Mouse (Mus musculus) brain, embryonic 14.5 days (tissue): Measurements from ENCODE around the gene Dact2. TPM values are rescaled to one million over a fixed set of nuclear protein-coding genes. Genes with fewer than 3 reads are reported as not detected.

Source experiments
- DNase-seq: peaks from one replicate; pipeline ENCODE4 v3.0.0-alpha.2; 2011; ENCODE audit warnings: low read depth
- CTCF ChIP-seq: fragments of 200-500 bp; IDR thresholded peaks from 2 replicates; pipeline ENCODE4 v1.5.1; 2012; ENCODE audit warnings: inconsistent platforms, mild to moderate bottlenecking, moderate library complexity, borderline replicate concordance; ENCODE audit not compliant: insufficient read depth, insufficient read length; ENCODE audit errors: extremely low read depth
- POLR2A ChIP-seq: fragments of 200-500 bp; IDR thresholded peaks from 2 replicates; pipeline ENCODE4 v1.6.1; 2012; ENCODE audit warnings: mild to moderate bottlenecking, inconsistent platforms, borderline replicate concordance; ENCODE audit not compliant: poor library complexity, insufficient read depth, insufficient read length, severe bottlenecking; ENCODE audit errors: extremely low read depth
- polyA plus RNA-seq: library from polyadenylated mRNA; depleted of rRNA; stranded (reverse); fragments of >200 nt; gene quantifications from 2 replicates; pipeline ENCODE4 v1.2.3, GENCODE M21; 2012; rRNA removed

Gene Dact2
- polyA plus RNA-seq = 2.1 and 2.5 TPM in 2 replicates

- DNase-seq = peak; percentile 55
- TF ChIP-seq POLR2A (no peak), CTCF (peak; percentile 40; the same call in 1 of the 2 replicates)
Observed at GRCm38 (mm10) chr17:14204061-14204460, at the start of gene Dact2. Dact2 (minus strand) TSS chr17:14204304.

GRCm38 (mm10) chr17:14252456-14252855, 48.4 kb upstream of the Dact2 start:
- no peak for TF ChIP-seq CTCF
- no peak for TF ChIP-seq POLR2A
- DNase-seq = no peak

GRCm38 (mm10) chr17:14250401-14250800, 46.3 kb upstream of the Dact2 start:
- no peak for TF ChIP-seq CTCF
- no peak for TF ChIP-seq POLR2A
- DNase-seq = no peak

GRCm38 (mm10) chr17:14249595-14249994, 45.5 kb upstream of the Dact2 start:
- TF ChIP-seq POLR2A = no peak
- TF ChIP-seq CTCF = no peak
- DNase-seq = no peak

- TF ChIP-seq POLR2A = no peak
- no peak for TF ChIP-seq CTCF
- no peak for DNase-seq
Observed at GRCm38 (mm10) chr17:14247931-14248330, 43.8 kb upstream of the Dact2 start.

GRCm38 (mm10) chr17:14246266-14246665, 42.2 kb upstream of the Dact2 start:
- DNase-seq = no peak
- TF ChIP-seq CTCF (no peak), POLR2A (no peak)

- TF ChIP-seq POLR2A (no peak), CTCF (no peak)
- DNase-seq = no peak
Observed at GRCm38 (mm10) chr17:14244195-14244965, 40.3 kb upstream of the Dact2 start.

- no peak for DNase-seq
- TF ChIP-seq CTCF (no peak), POLR2A (no peak)
Observed at GRCm38 (mm10) chr17:14242634-14243033, 38.5 kb upstream of the Dact2 start.

GRCm38 (mm10) chr17:14239960-14240359, 35.9 kb upstream of the Dact2 start:
- TF ChIP-seq CTCF (no peak), POLR2A (no peak)
- no peak for DNase-seq

DNA sequence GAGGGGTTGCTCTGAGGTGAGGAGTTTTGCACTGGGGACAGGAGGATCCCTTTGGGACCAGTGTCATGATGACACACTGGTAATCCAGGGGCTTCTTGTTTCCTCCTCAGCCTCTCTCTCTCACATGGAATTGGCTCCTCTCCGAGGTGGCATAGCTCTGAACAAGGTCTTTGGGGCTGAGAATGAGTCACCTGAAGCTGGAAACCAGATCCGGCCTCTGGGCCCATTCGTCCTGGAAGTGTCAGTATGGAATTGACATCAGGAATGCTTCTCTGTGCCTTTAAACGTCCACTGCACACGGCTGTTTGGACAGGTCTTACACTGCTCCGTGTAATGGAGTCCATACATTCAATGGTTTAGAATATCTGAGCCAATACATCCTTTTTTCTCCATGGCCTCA, 33.0 kb upstream of the Dact2 start:
- TF ChIP-seq CTCF = no peak
- TF ChIP-seq POLR2A = no peak
- no peak for DNase-seq

DNA sequence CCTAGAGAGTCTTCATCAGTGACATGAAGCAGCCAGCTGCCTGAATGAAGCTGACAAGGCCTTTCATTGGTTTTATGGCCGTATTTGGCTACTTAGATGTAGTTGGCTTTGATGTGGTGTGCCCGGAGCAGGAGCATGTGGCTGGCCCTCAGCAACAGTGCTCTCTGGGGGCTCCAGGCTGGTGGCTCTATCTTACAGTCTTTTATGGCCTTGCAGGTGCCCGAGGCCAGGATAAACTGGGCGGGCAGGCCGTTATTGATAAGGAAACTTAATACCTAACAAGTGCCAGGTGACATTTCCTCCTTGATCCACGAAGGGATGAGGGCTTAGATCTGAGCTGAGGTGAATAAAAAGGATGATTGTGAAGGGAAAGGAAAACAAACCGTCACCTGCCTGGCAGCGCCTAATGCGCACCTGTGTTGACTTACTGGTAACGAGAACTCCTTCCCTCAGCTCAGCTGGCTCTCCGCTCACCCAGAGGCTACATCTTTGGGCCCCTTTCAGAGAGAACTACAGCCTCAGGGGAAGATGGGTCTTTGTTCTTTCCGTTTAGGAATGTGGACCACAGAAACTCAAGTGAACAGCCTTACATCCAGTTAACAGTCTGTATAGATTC, 30.8 kb upstream of the Dact2 start:
- DNase-seq = no peak
- TF ChIP-seq CTCF = no peak

DNA sequence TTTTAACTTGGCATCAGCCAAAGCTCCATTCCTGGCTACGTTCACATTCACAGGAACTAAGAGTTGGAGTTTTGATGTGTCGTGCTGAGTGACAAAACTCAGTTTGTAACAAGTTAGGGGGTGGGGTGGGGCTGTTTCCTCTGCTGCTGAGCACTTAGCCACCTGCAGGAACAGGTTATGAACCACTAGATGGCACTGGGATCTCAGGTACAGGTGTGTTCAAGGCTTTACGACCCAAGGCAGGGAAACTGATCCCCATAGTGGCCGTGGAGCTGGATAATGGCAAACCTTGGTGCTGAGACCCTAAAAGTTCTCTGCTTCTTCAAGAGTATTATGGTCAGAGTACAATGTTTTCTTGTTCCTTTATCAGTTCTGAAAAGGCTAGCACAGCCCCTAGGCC, 29.6 kb upstream of the Dact2 start:
- no peak for DNase-seq
- no peak for TF ChIP-seq POLR2A
- TF ChIP-seq CTCF = peak; percentile 14; the same call in 1 of the 2 replicates
